Mouse (Mus musculus) limb, embryonic 12.5 days (tissue): ENCODE data around the gene Olfr109. TPM values are rescaled to one million over a fixed set of nuclear protein-coding genes. Genes with fewer than 3 reads are reported as not detected.

Experiments used
- ATAC-seq: fragments of 200-750 bp; cut with Nextera tagmentation; 2 replicates; pipeline ENCODE4 v1.8.0; 2017; ENCODE audit warnings: low read depth, moderate TSS enrichment; ENCODE audit not compliant: insufficient number of reproducible peaks, insufficient read depth, low FRiP score, low TSS enrichment
- H3K27ac ChIP-seq: fragments of 300-500 bp; sonication (generic); 2 replicates; pipeline ENCODE4 v1.5.1; 2016; ENCODE audit warnings: mild to moderate bottlenecking, moderate library complexity
- H3K27me3 ChIP-seq: fragments of 300-500 bp; sonication (generic); 2 replicates; pipeline ENCODE4 v1.6.1; 2016; ENCODE audit warnings: mild to moderate bottlenecking, moderate library complexity
- H3K36me3 ChIP-seq: fragments of 300-500 bp; sonication (generic); 2 replicates; pipeline ENCODE4 v1.6.1; 2016; ENCODE audit warnings: mild to moderate bottlenecking, moderate library complexity
- H3K4me1 ChIP-seq: fragments of 300-500 bp; sonication (generic); replicated peaks from 2 replicates; pipeline ENCODE4 v1.6.1; 2016
- H3K4me2 ChIP-seq: fragments of 300-500 bp; sonication (generic); 2 replicates; pipeline ENCODE4 v1.6.1; 2016; ENCODE audit warnings: mild to moderate bottlenecking, moderate library complexity
- H3K4me3 ChIP-seq: fragments of 300-500 bp; sonication (generic); replicated peaks from 2 replicates; pipeline ENCODE4 v1.5.1; 2016; ENCODE audit warnings: mild to moderate bottlenecking
- H3K9ac ChIP-seq: fragments of 300-500 bp; sonication (generic); replicated peaks from 2 replicates; pipeline ENCODE4 v1.6.1; 2016; ENCODE audit warnings: mild to moderate bottlenecking, moderate library complexity
- H3K9me3 ChIP-seq: fragments of 300-500 bp; sonication (generic); 2 replicates; pipeline ENCODE4 v1.6.1; 2016; ENCODE audit warnings: mild to moderate bottlenecking, moderate library complexity
- WGBS: fragments of 180-500 bp; shearing (Covaris S2); methylation state at CpG from one replicate; pipeline ENCODE4 v1.1.7; 2016; 5-methylcytosine and 5-hydroxymethylcytosine counted together
- polyA plus RNA-seq: library from polyadenylated mRNA; unstranded; fragments of >200 nt; fragmentation: Nextera tagmentation; extraction: Ambion mirVana; gene quantifications from 2 replicates; pipeline ENCODE4 v1.2.1, GENCODE M21; 2016

Olfr109 gene
- polyA plus RNA-seq = not detected in 2 replicates

- Histone ChIP-seq H3K4me3 (no peak within 1 kb of the TSS), H3K9me3 (no peaks in the 10 kb centered on the region)
- ATAC-seq = no peak
These were observed at the start of gene Olfr109 for GRCm38 (mm10) chr17:37458616-37459015. Olfr109 (plus strand) TSS chr17:37458916.

GRCm38 (mm10) chr17:37413380-37413779 is 45.3 kb upstream of the Olfr109 start:
- no peak for ATAC-seq
- Histone ChIP-seq H3K36me3 (no peaks in the 10 kb centered on the region), H3K27ac (no peak overlapping the region), H3K9ac (no peak overlapping the region), H3K4me1 (no peaks in the 10 kb centered on the region), H3K4me3 (no peak overlapping the region), H3K4me2 (no peak overlapping the region), H3K9me3 (0 out of 2 replicates have a peak, but pooled peaks cover 5% of the 10 kb centered on the region), H3K27me3 (no peaks in the 10 kb centered on the region)

More at GRCm38 (mm10) chr17:37458616-37459015, at the start of gene Olfr109:
- Histone ChIP-seq H3K9ac (no peak within 1 kb of the TSS), H3K4me1 (no peaks in the 10 kb centered on the region), H3K27ac (no peak within 1 kb of the TSS), H3K4me2 (no peak within 1 kb of the TSS), H3K27me3 (no peaks in the 10 kb centered on the region), H3K36me3 (no peaks in the 10 kb centered on the region)
- 88% methylated on average over 1 of the region's 1 CpGs for WGBS

GRCm38 (mm10) chr17:37445180-37445579 is 13.5 kb upstream of the Olfr109 start, which contains the start of gene Olfr108:
Olfr108 (plus strand) TSS chr17:37445480.
- no peaks in the 10 kb centered on the region for H3K27me3 ChIP-seq
- H3K4me1 ChIP-seq = no peaks in the 10 kb centered on the region
- H3K4me3 ChIP-seq = no peak within 1 kb of the TSS
- H3K4me2 ChIP-seq = no peak within 1 kb of the TSS
- no peak for ATAC-seq
- H3K27ac ChIP-seq = no peak within 1 kb of the TSS
- no peaks in the 10 kb centered on the region for H3K36me3 ChIP-seq
- 94% methylated on average over 1 of the region's 1 CpGs for WGBS
- no peak within 1 kb of the TSS for H3K9ac ChIP-seq
- H3K9me3 ChIP-seq = peaks cover 5% of the 10 kb centered on the region; the same call in 1 of the 2 replicates

GRCm38 (mm10) chr17:37483452-37483851 is 24.7 kb downstream of the Olfr109 start, which contains the start of gene H2-M2:
H2-M2 (minus strand) TSS chr17:37483552.
- Histone ChIP-seq H3K27ac (no peak within 1 kb of the TSS), H3K36me3 (no peaks in the 10 kb centered on the region), H3K4me3 (no peak within 1 kb of the TSS), H3K9ac (no peak within 1 kb of the TSS), H3K27me3 (no peaks in the 10 kb centered on the region), H3K9me3 (peaks cover 11% of the 10 kb centered on the region; the same call in 1 of the 2 replicates), H3K4me2 (no peak within 1 kb of the TSS), H3K4me1 (no peaks in the 10 kb centered on the region)
- 82% methylated on average over 2 of the region's 2 CpGs for WGBS
- no peak for ATAC-seq

GRCm38 (mm10) chr17:37491930-37492518 is 33.3 kb downstream of the Olfr109 start, which contains the start of gene Olfr110:
Olfr110 (plus strand) TSS chr17:37492468.
- Histone ChIP-seq H3K9ac (no peak within 1 kb of the TSS), H3K27me3 (no peaks in the 10 kb centered on the region), H3K4me2 (no peak within 1 kb of the TSS), H3K36me3 (no peaks in the 10 kb centered on the region), H3K9me3 (no peaks in the 10 kb centered on the region), H3K27ac (no peak within 1 kb of the TSS), H3K4me3 (no peak within 1 kb of the TSS), H3K4me1 (no peaks in the 10 kb centered on the region)
- 43% methylated on average over 1 of the region's 1 CpGs for WGBS
- ATAC-seq = no peak

GRCm38 (mm10) chr17:37507730-37508129 is 49.0 kb downstream of the Olfr109 start, which contains the start of gene Olfr111:
Olfr111 (plus strand) TSS chr17:37508030.
- WGBS = 89% methylated on average over 4 of the region's 4 CpGs

More at GRCm38 (mm10) chr17:37507730-37508129, 49.0 kb downstream of the Olfr109 start, which contains the start of gene Olfr111:
- Histone ChIP-seq H3K4me3 (no peak within 1 kb of the TSS), H3K9me3 (no peaks in the 10 kb centered on the region), H3K4me2 (no peak within 1 kb of the TSS), H3K27me3 (no peaks in the 10 kb centered on the region), H3K9ac (no peak within 1 kb of the TSS), H3K36me3 (no peaks in the 10 kb centered on the region), H3K4me1 (no peaks in the 10 kb centered on the region), H3K27ac (no peak within 1 kb of the TSS)
- ATAC-seq = no peak

Other genes with a start within 250 kb of the Olfr109 start
- not detected in 2 replicates for gene Olfr95, start 245.8 kb upstream of the Olfr109 start, polyA plus RNA-seq
- gene Olfr96, start 238.8 kb upstream of the Olfr109 start, polyA plus RNA-seq = not detected in 2 replicates
- gene Olfr97, start 221.6 kb upstream of the Olfr109 start, polyA plus RNA-seq = not detected in 2 replicates
- gene Olfr98, start 195.2 kb upstream of the Olfr109 start, polyA plus RNA-seq = not detected in 2 replicates
- gene H2-M3, start 188.7 kb upstream of the Olfr109 start, polyA plus RNA-seq = 1.6 and 1.8 TPM in 2 replicates
- not detected in 2 replicates for gene Olfr99, start 175.5 kb upstream of the Olfr109 start, polyA plus RNA-seq
- not detected in 2 replicates for gene Olfr101, start 154.6 kb upstream of the Olfr109 start, polyA plus RNA-seq
- not detected in 2 replicates for gene Olfr102, start 141.9 kb upstream of the Olfr109 start, polyA plus RNA-seq
- not detected in 2 replicates for gene Olfr103, start 119.2 kb upstream of the Olfr109 start, polyA plus RNA-seq
- not detected in 2 replicates for gene Olfr104-ps, start 99.3 kb upstream of the Olfr109 start, polyA plus RNA-seq
- not detected in 2 replicates for gene Olfr105-ps, start 79.9 kb upstream of the Olfr109 start, polyA plus RNA-seq
- gene Olfr106-ps, start 68.5 kb upstream of the Olfr109 start, polyA plus RNA-seq = not detected in 2 replicates
- gene Olfr107, start 59.7 kb upstream of the Olfr109 start, polyA plus RNA-seq = not detected in 2 replicates
- gene Olfr108, start 13.4 kb upstream of the Olfr109 start, polyA plus RNA-seq = not detected in 2 replicates
- gene H2-M2, start 24.6 kb downstream of the Olfr109 start, polyA plus RNA-seq = not detected in 2 replicates
- gene Olfr110, start 33.6 kb downstream of the Olfr109 start, polyA plus RNA-seq = not detected in 2 replicates
- gene Olfr111, start 49.1 kb downstream of the Olfr109 start, polyA plus RNA-seq = not detected in 2 replicates
- gene Olfr112, start 110.5 kb downstream of the Olfr109 start, polyA plus RNA-seq = not detected in 2 replicates
- gene Olfr113, start 118.7 kb downstream of the Olfr109 start, polyA plus RNA-seq = not detected in 2 replicates
- not detected in 2 replicates for gene Olfr114, start 133.8 kb downstream of the Olfr109 start, polyA plus RNA-seq
- not detected in 2 replicates for gene Olfr115, start 168.2 kb downstream of the Olfr109 start, polyA plus RNA-seq
- gene Olfr116, start 168.3 kb downstream of the Olfr109 start, polyA plus RNA-seq = not detected in 2 replicates
- gene Olfr117, start 204.9 kb downstream of the Olfr109 start, polyA plus RNA-seq = not detected in 2 replicates
- gene Olfr118, start 208.1 kb downstream of the Olfr109 start, polyA plus RNA-seq = not detected in 2 replicates
- not detected in 2 replicates for gene Olfr119, start 237.6 kb downstream of the Olfr109 start, polyA plus RNA-seq